Mouse (Mus musculus): ENCODE measurements around the gene Ndp. TPM values are rescaled to one million over a fixed set of nuclear protein-coding genes. Genes with fewer than 3 reads are reported as not detected.

Ndp gene
- polyA plus RNA-seq (2015; fragmentation: Nextera tagmentation; extraction: Ambion mirVana) = 1.5 and 2.3 TPM in 2 replicates

GRCm38 (mm10) chrX:16911241-16911873 is at the start of gene Ndp:
Ndp (minus strand) TSS chrX:16911774.
- H3K27ac ChIP-seq = no peak within 1 kb of the TSS
- H3K36me3 ChIP-seq = no peaks in the 10 kb centered on the region
- H3K27me3 ChIP-seq = peaks cover 8% of the 10 kb centered on the region; the same call in 1 of the 2 replicates
- H3K9ac ChIP-seq = no peak within 1 kb of the TSS
- H3K9me3 ChIP-seq (replicated peaks) = no peaks in the 10 kb centered on the region
- H3K4me1 ChIP-seq = no peaks in the 10 kb centered on the region
- 29% methylated on average over 13 of the region's 13 CpGs for WGBS
- no peak for ATAC-seq (replicated peaks; ENCODE audit: low FRiP score)
- peak within 1 kb of the TSS; percentile 27 for H3K4me3 ChIP-seq (replicated peaks)
- H3K4me2 ChIP-seq = peak within 1 kb of the TSS; percentile 50

GRCm38 (mm10) chrX:16954767-16955166 is 43.2 kb upstream of the Ndp start:
- Histone ChIP-seq H3K36me3 (no peaks in the 10 kb centered on the region), H3K9ac (no peak overlapping the region), H3K27me3 (no peaks in the 10 kb centered on the region), H3K9me3 (replicated peaks) (no peaks in the 10 kb centered on the region), H3K4me2 (no peak overlapping the region), H3K27ac (no peak overlapping the region), H3K4me3 (replicated peaks) (no peak overlapping the region), H3K4me1 (no peaks in the 10 kb centered on the region)
- WGBS = 83% methylated on average over 2 of the region's 2 CpGs
- ATAC-seq (replicated peaks; ENCODE audit: low FRiP score) = no peak

DNA sequence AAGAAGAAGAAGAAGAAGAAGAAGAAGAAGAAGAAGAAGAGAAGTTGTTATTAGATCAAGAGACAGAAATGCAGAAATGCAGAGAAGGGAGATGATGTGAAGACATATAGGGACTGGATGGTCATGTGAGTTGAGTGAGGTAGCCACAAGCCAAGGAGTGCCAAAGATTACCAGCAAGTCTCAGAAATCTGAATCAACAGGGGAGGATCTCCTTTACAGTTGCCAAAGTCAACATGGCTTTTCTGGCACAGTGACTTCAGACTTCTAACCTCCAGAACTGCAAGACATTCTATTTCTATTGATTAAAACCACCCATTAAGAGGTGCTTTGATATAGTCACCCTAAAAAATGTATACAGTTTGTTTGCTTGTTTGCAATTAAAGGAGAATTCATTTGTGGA is 6.4 kb upstream of the Ndp start:
- H3K4me1 ChIP-seq = no peaks in the 10 kb centered on the region
- no peak overlapping the region for H3K4me3 ChIP-seq (replicated peaks)
- H3K9me3 ChIP-seq (replicated peaks) = no peaks in the 10 kb centered on the region
- no peaks in the 10 kb centered on the region for H3K36me3 ChIP-seq
- no peak overlapping the region for H3K4me2 ChIP-seq
- H3K27ac ChIP-seq = no peak overlapping the region
- H3K9ac ChIP-seq = no peak overlapping the region
- no peak for ATAC-seq (replicated peaks; ENCODE audit: low FRiP score)
- no peaks in the 10 kb centered on the region for H3K27me3 ChIP-seq

DNA sequence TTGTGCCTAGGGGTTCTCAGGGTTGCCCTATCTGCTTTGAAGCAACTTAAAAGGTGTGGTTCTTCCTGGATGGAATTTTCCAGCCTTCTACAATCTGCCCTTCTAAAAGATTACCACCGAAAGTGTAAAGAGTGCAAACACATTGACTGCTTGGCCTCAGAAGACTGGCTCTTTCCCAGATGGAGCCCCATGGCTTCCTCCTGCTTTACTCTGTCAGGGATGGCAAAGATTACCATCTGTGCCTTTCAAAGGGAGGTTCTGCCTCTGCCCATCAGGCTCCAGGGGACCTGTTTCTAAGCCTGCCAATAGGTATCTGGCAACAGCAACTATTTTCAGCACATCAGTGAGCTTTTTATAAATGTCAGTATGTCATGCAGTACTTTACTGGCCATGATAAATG is 1.5 kb upstream of the Ndp start:
- Histone ChIP-seq H3K36me3 (no peaks in the 10 kb centered on the region), H3K27ac (no peak overlapping the region), H3K4me1 (no peaks in the 10 kb centered on the region), H3K9me3 (replicated peaks) (no peaks in the 10 kb centered on the region), H3K9ac (no peak overlapping the region), H3K4me3 (replicated peaks) (no peak overlapping the region), H3K4me2 (no peak overlapping the region), H3K27me3 (peaks cover 8% of the 10 kb centered on the region; the same call in 1 of the 2 replicates)
- WGBS = 62% methylated on average over 1 of the region's 1 CpGs
- ATAC-seq (replicated peaks; ENCODE audit: low FRiP score) = no peak

DNA sequence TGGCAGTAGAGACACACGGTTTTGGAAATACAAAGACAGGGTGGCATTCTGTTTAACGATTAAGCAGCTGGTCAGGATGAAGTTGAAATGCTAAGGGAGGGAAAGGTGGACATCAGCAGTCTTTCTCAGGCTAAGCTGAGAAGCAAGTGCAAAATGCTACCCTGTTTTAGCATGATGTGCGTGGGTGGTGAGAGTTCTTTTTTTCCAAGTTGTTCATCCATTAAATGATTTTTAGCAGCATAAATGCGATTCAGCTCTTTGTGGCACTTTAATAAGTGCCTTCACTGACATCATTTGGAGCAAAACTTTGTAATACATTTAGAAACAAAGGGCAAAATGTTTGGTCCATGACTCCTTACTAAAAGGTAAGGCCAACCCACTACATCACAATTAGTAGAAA is 337 bp upstream of the Ndp start:
- Histone ChIP-seq H3K9me3 (replicated peaks) (no peaks in the 10 kb centered on the region), H3K27me3 (peaks cover 8% of the 10 kb centered on the region; the same call in 1 of the 2 replicates), H3K36me3 (no peaks in the 10 kb centered on the region), H3K4me1 (no peaks in the 10 kb centered on the region), H3K9ac (no peak overlapping the region), H3K4me2 (peak overlapping the region; percentile 50), H3K27ac (no peak overlapping the region), H3K4me3 (replicated peaks) (peak overlapping the region; percentile 27; the same call in 1 of the 2 replicates)
- WGBS = 37% methylated on average over 4 of the region's 4 CpGs
- no peak for ATAC-seq (replicated peaks; ENCODE audit: low FRiP score)

- Histone ChIP-seq H3K4me1 (no peaks in the 10 kb centered on the region), H3K27me3 (peaks cover 8% of the 10 kb centered on the region; the same call in 1 of the 2 replicates), H3K36me3 (no peaks in the 10 kb centered on the region), H3K9ac (no peak overlapping the region), H3K4me2 (peak overlapping the region; percentile 50), H3K9me3 (replicated peaks) (no peaks in the 10 kb centered on the region), H3K27ac (no peak overlapping the region), H3K4me3 (replicated peaks) (peak overlapping the region; percentile 27)
- ATAC-seq (replicated peaks; ENCODE audit: low FRiP score) = no peak
- WGBS = 23% methylated on average over 18 of the region's 18 CpGs
Observed at GRCm38 (mm10) chrX:16910211-16911095, 1.1 kb downstream of the Ndp start.

GRCm38 (mm10) chrX:16908652-16909051 is 2.9 kb downstream of the Ndp start:
- Histone ChIP-seq H3K36me3 (no peaks in the 10 kb centered on the region), H3K4me3 (replicated peaks) (no peak overlapping the region), H3K4me1 (no peaks in the 10 kb centered on the region), H3K27me3 (peaks cover 8% of the 10 kb centered on the region; the same call in 1 of the 2 replicates), H3K4me2 (no peak overlapping the region), H3K9ac (no peak overlapping the region), H3K9me3 (replicated peaks) (no peaks in the 10 kb centered on the region), H3K27ac (no peak overlapping the region)
- ATAC-seq (replicated peaks; ENCODE audit: low FRiP score) = no peak
- 81% methylated on average over 2 of the region's 2 CpGs for WGBS

GRCm38 (mm10) chrX:16907554-16907953 is 4.0 kb downstream of the Ndp start:
- Histone ChIP-seq H3K4me3 (replicated peaks) (no peak overlapping the region), H3K4me2 (no peak overlapping the region), H3K9ac (no peak overlapping the region), H3K9me3 (replicated peaks) (no peaks in the 10 kb centered on the region), H3K27me3 (peaks cover 8% of the 10 kb centered on the region; the same call in 1 of the 2 replicates), H3K27ac (no peak overlapping the region), H3K4me1 (no peaks in the 10 kb centered on the region), H3K36me3 (no peaks in the 10 kb centered on the region)
- 72% methylated on average over 6 of the region's 6 CpGs for WGBS
- ATAC-seq (replicated peaks; ENCODE audit: low FRiP score) = no peak

GRCm38 (mm10) chrX:16894377-16895175 is 17.0 kb downstream of the Ndp start:
- H3K36me3 ChIP-seq = no peaks in the 10 kb centered on the region
- H3K4me2 ChIP-seq = no peak overlapping the region
- ATAC-seq (replicated peaks; ENCODE audit: low FRiP score) = peak; percentile 74
- WGBS = 38% methylated on average over 5 of the region's 5 CpGs
- H3K4me3 ChIP-seq (replicated peaks) = no peak overlapping the region
- no peaks in the 10 kb centered on the region for H3K27me3 ChIP-seq
- H3K4me1 ChIP-seq = no peaks in the 10 kb centered on the region
- H3K9me3 ChIP-seq (replicated peaks) = no peaks in the 10 kb centered on the region
- no peak overlapping the region for H3K27ac ChIP-seq
- H3K9ac ChIP-seq = no peak overlapping the region

DNA sequence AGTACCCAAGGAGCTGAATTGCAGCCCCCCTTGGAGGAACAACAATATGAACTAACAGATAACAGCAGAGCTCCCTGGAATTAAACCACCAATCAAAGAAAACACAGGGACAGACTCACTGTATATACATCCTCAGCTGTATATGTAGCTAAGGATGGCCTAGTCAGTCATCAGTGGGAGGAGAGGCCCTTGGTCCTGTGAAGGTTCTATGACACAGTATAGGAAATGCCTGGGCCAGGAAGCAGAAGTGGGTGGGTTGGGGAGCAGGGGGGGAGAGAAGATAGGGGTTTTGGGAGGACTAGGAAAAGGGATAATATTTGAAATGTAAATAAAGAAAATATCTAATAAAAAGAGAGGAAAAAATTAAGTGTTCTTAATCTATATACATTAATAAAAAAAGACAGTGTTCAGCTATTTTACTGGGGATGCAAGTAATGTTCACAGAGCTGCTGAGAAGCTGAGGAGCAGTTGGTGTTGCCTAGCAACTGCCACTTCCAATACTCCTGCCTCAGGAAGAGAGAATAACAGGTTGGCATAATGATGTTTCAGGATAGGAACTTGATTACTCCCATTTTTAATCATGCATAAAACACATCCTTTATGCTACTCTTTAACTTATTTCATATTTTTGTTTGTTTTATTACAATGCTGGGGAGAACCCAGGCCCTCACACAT is 43.8 kb downstream of the Ndp start:
- H3K27ac ChIP-seq = no peak overlapping the region
- ATAC-seq (replicated peaks; ENCODE audit: low FRiP score) = no peak
- no peak overlapping the region for H3K4me3 ChIP-seq (replicated peaks)
- no peaks in the 10 kb centered on the region for H3K4me1 ChIP-seq
- no peaks in the 10 kb centered on the region for H3K9me3 ChIP-seq (replicated peaks)
- H3K9ac ChIP-seq = no peak overlapping the region
- no peak overlapping the region for H3K4me2 ChIP-seq
- no peaks in the 10 kb centered on the region for H3K36me3 ChIP-seq
- H3K27me3 ChIP-seq = no peaks in the 10 kb centered on the region

DNA sequence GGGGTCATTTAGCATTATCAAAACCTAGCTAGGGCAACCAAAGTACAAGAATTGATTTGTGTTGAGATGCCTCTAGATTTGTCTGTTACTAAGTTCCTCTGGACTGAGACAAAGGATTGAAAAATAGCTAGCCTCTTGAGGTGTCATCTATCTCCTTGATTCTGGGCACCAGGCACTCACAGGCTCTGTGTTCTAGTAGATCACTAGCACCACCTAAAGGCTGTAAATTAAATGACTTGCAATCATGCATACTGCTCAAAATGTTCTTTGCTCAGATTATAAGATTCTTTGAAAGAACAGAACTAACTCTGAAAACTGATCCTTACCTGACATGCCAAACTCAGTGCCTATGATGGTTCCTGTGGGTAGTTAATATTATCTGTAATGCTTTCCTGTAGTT is 51.3 kb downstream of the Ndp start:
- no peak overlapping the region for H3K27ac ChIP-seq
- no peak overlapping the region for H3K9ac ChIP-seq
- H3K4me3 ChIP-seq (replicated peaks) = no peak overlapping the region
- H3K9me3 ChIP-seq (replicated peaks) = no peaks in the 10 kb centered on the region
- no peaks in the 10 kb centered on the region for H3K27me3 ChIP-seq
- H3K4me2 ChIP-seq = no peak overlapping the region
- ATAC-seq (replicated peaks; ENCODE audit: low FRiP score) = no peak
- no peaks in the 10 kb centered on the region for H3K36me3 ChIP-seq
- no peaks in the 10 kb centered on the region for H3K4me1 ChIP-seq

Data from kidney, embryonic 15.5 days (tissue).